Mouse (Mus musculus): ENCODE measurements around the gene Tmem121.

Tmem121 gene

DNA sequence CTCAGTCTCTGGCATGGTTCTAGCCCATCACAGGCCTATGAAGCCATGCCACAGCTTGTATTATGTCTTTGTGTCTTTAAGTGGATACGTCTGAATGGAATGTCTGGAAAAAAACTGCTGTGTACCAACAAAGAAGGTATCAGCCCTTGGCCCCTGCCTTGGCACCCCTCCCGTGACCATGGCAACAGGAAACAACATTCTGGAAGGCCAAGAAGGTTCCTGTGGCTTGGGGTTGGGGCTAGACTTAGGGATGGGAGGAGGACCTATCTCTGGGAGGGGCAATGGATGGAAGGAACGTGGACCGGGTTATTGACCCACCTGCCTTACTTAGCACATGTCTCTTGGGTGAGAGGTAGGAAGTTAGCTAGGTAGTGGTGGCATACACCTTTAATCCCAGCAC lies 36.4 kb upstream of the Tmem121 start:
- no peak for DNase-seq (ENCODE audit: low spot score)

DNA sequence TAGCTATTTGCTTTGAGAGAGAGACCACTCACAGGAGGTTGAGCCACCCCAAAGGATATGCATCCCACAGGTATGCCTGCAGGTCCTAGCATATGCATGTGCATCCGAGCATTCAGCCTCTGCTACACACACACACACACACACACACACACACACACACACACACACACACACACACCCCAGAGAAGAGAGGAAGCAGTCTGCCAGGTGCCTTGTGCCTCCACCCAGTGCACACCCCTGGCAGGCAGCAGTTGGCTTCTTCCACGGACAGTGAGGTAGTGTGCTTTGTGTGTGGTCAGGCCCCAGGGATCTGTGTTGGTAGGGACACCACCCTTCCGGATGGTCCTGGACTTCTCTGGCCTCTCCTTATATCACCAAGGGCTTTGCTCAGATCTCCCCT lies 35.8 kb upstream of the Tmem121 start:
- DNase-seq (ENCODE audit: low spot score) = no peak

DNA sequence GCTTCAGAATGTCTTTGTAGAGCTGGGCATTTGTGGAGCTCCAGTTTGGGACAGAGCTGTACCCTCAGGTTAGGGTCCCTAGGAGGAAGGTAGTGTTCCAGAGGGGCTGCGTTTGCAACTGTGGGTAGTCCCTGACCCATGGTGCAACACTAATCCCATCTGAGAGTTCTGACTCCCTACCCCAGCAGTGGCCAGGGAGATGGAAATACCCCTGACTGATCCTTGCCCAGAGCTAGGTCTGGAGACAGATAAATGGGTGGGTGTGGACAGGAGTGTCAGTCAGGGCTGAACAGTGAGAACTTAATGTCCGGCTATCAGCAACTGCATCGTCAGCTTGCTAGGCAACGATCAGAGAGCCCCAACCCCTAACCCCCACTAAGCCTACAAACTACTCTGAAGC lies 35.1 kb upstream of the Tmem121 start:
- no peak for DNase-seq (ENCODE audit: low spot score)

DNA sequence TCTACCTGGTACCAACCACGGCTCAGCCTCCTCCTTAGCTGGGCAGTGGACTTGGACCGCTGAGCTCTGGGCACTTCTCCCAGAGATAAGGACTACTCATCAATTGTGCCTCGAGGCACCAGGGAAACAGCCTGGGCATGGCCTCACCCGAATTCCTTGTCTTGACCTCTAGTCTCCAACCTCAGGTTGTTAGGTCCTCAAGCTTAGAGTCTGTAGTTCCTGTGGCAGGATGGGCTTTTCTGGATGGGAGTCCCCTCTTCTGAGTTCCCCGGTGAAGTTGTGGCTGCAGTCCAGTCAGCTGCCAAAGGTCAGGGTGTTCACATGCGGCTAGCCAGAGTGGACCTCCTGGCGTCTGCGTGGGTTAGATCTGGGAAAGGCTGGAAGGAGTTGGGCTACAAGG lies 34.7 kb upstream of the Tmem121 start:
- no peak for DNase-seq (ENCODE audit: low spot score)

DNA sequence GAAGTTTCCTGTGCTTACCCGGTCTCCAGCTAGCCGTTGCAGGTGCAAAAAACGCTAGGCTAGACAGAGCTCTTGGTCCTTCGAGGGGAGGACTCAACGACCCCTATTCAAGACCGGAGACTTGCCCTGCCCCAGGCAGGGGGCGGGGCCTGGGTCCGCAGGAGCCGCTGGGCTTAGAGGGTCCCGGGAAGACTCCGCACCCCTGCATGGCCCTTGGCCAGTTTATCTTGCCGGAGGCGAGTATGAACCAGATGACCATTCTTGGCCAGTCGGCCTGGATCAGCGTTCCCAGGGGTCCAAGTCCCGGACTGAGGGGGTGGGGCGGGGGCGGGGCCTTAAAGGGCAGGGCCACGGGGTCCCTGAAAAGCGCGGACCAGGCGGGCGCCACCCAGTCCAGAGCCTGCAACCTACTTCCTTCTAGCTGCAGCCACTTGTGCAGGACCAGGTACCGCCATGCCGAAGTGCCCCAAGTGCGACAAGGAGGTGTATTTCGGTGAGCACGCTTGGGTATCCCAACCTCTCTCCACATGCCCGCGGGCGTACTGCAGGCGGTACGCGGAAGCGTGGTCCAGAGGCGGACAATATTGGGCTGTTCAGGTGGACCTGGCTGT lies 34.0 kb upstream of the Tmem121 start:
- no peak for DNase-seq (ENCODE audit: low spot score)

DNA sequence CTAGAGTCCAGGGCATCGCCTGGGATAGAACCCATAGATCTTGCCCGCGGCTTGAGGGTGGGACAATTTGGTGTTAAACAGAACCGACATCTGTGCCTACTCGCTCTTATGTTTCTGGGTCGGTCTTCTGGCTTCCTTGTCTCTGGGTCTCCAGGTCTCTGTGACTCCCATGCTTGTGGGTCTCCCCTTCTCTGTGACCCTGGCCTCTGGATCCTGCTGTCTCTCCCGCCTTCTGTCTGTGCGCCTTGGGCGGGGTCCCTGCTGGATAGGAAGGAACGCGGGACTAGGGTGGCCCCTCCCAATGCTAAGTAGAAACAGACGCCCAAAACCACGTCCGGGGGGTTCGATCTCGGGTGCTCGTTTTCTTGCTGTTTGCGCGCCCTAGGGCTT lies 33.5 kb upstream of the Tmem121 start:
- no peak for DNase-seq (ENCODE audit: low spot score)

DNA sequence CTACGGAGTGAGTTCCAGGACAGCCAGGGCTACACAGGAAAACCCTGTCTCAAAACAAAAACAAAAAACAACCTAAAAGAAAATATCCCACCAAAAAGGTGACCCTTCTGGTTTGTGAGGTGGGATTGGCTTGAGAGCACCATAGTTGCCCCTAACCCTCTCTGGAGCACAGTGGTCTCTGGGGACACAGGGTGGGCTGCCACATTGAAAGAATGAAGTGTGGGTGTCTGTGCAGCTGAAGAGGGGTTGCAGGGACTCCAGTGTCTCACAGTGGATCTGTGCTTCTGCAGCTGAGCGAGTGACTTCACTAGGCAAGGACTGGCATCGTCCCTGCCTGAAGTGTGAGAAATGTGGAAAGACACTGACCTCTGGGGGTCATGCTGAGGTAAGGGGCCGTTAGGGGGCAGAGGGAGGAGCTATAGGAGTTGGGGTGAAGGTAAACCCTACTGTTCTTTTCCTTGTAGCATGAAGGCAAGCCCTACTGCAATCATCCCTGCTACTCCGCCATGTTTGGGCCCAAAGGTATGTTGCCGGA lies 32.7 kb upstream of the Tmem121 start:
- no peak for DNase-seq (ENCODE audit: low spot score)

DNA sequence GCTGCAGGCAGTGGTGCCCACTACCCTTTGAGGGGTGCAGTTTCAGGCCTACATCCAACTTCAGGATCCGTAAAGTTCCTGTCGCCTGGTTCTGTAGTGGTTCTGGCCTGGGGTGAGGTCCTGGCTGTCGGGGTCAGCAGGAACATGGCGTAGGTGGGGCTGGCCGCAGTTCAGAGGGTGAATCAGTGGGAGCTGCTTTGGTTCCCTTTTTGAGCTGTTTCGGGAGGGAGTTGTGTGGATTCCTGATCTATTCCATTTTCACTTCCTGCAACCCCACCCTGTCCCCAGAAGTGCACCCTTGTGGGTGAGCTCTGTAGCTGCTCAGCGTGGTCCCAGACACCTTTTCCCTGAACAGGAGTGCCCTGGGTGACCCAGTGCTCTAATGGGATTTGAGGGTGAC lies 31.8 kb upstream of the Tmem121 start:
- DNase-seq (ENCODE audit: low spot score) = no peak

DNA sequence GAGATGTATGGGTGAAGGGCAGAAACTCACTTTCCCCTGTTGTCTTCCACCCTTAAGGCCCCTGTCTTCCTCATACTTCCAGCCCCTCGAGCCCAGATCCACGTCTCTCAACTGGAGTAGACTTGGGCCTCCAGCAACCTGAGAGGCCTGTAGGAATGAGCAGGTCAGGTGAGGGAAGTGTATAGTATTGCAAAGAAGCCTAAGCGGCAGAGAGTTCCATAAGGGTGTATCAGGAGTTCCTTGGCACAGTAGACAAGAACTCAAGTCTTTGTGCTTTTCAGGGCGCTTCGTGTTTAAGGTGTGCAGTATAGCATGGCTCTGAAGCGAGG lies 31.0 kb upstream of the Tmem121 start:
- DNase-seq (ENCODE audit: low spot score) = no peak

DNA sequence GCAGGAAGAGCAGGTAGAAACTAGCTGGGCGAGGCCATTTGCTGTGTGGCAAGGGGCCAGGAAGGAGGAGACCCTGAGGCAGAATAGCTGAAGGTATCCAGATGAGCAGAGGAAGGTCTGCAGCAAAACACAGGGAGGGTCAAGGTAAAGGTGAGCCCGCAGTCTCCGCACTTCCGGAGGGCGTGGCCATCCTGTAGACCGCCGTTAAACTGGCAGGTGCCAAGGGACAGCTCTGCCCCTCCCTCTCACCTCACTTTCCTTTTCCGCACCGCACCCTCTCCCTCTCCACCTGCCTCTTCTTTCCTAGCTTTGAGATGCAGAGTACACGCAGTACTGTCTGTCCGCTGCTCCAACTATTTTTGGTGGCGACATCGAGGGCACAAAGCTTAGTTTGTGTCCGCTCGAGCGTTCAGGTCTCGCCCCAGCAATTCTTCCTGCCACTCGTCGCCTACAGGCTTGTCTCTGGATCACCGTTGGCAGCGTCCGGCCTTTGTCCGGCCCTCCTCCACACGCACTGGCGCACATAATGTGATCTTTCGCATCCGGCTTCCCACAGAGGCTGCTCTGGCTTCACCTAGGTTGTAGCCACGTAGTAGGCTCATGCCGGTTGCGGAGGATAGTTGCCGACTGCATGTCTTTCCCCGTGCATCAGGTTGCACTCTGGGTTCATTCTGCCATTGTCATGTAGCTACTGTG lies 30.5 kb upstream of the Tmem121 start:
- peak; percentile 37 for DNase-seq (ENCODE audit: low spot score)

DNA sequence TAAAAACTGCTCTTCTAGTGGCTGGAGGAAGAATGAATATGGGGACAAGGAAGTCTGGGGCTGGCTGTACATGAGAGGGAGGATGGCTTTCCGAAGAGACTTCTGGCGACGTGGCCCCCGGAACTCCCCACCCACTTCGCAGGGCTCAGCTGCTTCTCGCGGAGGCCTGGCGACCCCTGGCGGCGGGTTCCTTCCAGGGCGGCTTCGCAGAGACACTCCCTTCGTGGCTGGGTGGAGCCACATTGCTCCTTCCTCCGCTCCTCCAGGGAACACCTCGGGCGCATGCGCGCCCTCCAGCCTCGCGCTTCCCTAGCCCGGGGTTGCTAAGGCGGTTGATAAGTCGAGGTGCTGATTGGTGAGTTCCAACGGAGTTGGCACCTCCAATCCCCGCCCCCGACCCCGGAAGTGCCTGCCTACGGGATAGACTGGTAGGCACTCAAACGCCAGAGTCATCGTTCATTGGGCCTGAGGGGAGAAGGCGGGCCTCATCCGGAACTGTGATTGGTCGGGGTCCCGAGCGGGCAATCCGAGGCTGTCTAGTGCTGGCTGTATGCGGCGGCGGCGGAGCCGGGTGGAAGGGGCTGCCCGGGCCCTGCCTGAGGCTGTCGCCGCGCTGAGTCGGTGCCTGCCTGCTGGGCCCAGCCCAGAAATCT lies 29.7 kb upstream of the Tmem121 start, which contains the start of gene Tedc1:
TSS of gene Tedc1 (plus strand) at position 535 of the 653 bp plus-strand sequence.
- DNase-seq (ENCODE audit: low spot score) = peak; percentile 97

DNA sequence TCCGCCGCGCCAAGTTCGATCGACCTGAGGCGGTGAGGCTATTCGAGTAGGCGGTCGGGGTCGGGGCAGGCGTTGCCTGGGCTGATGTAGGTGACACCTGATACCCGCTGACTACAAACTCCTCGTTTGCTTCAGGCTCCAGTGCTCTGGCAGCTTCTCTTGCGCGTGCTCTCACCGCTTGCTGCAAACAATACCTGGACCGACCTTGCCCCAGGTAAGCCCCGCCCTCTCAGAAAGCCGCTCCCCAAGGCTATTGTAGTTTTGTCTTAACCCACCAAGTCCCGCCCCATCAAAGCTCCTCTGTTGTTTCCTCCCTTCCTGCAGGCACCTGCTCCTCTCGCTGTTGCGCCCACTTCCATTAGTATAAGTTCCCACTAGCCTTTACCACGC lies 29.2 kb upstream of the Tmem121 start:
- DNase-seq (ENCODE audit: low spot score) = no peak

DNA sequence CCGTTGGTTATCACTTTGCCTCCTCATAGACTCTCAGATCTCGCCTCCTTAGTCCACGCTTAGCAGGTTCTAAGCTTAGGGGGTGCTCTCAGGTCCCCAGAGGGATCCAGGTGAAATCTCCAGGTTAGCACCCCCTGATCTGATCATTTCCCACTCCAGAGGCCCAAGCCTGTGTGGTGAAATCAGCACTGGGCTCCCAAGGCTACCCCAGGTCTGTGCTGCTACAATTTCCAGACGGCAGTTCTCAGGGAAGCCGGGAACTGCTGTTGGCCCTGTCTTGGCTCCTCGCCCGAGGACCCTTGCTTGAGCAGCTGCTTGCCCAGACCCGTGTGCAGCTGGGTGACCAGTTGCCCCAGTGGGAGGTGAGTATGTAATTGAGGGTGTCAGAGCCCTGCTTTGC lies 28.7 kb upstream of the Tmem121 start:
- DNase-seq (ENCODE audit: low spot score) = no peak

DNA sequence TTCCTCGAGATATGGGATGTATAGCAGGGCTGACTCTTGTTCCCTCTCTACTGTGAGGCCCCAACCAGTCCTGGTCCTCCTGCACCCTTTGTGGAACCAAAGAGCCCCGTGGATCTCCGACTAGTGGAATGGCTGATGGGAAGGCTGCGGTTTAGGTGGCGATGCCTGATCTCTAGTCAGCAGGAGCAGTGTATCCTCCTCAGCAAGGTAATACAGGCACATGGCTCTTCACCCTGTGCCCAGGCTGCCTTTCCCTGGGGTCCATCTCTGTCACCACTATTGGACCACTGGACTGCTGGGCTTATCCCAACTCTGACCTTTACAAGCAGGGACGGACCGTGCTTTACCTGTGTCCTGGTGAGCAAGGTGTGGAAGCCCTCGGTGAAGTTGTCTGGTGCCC lies 28.2 kb upstream of the Tmem121 start:
- no peak for DNase-seq (ENCODE audit: low spot score)

DNA sequence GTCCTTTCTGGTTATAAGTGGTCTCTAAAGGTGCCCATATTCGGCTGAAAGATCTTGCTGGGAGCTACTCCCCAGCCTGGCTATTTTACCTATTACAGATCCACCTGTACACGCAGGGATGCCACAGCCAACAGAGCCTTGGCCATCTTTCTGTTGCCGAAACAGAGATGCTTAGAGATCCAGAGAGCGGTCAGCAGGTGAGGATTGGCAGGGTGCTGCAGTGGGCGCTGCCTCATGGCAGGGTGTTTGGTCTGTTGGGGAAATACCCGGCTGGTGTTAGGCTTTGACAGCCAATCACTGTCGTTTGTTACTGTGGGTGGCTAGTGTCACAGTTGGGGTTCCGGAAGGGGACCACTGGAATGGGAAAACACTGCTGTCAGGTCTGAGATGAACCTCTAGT lies 27.8 kb upstream of the Tmem121 start:
- DNase-seq (ENCODE audit: low spot score) = no peak

DNA sequence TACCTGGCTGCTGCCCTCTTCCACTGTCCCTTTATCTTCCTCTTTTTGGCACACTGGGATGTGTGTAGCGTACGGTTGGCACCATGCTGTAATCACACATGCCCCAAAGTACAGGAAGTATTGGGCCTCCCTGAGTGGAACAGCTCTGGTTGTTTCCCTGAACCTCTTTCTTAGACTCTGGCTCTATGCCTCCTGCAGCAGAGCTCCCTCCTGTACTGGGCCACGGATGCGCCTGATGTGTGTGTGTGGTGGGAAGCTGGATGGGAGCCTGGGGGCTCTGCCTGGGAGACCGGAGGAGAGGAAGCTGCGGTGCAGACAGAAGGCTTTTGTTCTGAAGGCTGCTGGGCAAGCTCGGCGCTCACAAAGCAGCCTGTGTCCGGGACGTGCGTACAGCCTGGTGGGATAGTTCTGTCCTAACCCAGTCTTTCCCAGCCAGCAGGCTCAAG lies 22.1 kb upstream of the Tmem121 start:
- no peak for DNase-seq (ENCODE audit: low spot score)

DNA sequence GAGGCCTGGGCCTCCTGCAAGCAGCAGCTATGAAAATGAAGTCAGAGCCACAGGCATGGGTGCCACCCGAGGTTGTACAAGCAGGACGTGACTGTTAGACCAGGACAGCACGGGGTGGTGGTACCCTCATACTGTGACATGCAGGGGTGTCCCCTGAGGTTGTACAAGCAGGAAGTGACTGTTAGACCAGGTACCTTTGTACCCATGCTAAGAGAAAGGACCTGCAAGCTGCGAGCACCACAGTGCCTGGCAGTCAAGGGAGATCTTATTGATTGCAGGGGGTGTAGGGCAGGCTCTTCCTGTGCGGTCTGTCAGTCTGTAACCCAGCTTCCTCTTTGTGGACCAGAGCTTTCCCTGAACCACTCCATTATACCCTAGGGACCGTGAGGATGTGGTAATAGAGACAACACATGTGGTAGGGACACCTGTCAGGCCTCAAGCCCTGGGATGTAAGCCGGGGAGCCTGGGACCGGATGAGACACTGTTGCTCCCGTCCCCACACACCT lies 17.6 kb upstream of the Tmem121 start:
- no peak for DNase-seq (ENCODE audit: low spot score)

DNA sequence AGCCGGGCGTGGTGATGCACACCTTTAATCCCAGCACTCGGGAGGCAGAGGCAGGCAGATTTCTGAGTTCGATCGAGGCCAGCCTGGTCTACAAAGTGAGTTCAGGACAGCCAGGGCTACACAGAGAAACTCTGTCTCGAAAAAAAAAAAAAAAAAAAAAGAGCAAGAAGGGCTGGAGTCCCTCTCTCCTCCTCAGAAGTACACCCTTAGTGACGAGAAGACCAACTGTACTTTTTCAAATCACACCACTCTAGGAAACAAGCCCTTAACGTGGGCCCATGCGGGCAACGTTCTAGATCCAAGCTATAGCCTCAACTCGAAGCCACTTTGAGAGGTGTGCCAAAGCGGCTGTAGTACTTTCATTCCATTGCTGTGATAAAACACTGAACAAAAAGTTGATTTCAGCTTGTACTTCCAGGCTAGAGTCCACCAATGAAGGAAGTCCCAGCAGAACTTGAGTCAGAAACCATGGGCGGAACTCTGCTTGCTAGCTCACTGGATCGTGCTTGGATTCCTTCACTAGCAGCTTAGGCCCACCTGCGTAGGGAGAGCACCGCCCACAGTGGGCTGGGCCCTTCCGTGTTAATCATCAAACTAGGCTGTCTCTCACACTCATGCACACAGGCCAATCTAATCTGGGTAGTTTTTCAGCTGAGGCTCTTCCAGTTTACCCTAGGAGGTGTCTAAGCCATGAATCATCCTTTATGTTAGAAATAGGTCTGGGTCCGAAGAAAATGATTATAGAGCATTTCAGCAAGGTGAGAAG lies 8.6 kb upstream of the Tmem121 start:
- DNase-seq (ENCODE audit: low spot score) = no peak

DNA sequence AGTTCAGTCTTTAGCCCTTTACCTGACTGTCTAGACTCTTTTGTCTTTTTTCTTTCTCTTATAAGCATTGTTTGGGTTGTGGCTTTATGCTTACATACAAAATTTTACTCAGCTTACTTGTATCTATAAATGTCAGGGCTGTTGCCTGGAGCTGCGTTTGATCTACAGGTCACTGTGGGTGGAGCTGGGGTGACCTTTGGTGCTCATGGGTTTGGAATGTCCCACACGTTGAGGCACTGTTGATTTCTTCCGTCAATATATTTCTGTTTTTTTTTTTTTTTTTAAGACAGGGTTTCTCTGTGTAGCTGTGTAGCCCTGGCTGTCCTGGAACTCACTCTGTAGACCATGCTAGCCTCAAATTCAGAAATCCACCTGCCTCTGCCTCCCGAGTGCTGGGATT lies 4.7 kb upstream of the Tmem121 start:
- DNase-seq (ENCODE audit: low spot score) = no peak

DNA sequence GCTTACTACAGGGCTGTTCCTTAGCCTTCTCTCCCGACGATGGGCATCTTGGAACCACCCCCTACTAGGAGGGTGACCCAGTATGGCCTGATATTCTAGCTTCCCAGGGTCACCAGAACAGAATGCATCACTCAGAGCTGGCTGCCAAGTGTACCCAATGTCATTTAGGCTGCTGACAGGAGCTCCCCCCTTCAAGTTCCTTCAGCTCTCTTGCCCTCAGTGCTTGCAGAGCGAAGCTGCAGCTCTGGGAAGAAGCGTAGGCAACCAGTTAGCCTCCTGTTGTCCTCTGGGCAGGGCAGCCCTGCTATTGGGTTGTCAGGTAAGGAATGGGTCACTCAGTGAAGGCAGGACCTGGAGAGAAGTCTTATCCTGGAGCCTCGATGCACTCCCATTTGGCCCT lies 785 bp upstream of the Tmem121 start:
- no peak for DNase-seq (ENCODE audit: low spot score)

DNA sequence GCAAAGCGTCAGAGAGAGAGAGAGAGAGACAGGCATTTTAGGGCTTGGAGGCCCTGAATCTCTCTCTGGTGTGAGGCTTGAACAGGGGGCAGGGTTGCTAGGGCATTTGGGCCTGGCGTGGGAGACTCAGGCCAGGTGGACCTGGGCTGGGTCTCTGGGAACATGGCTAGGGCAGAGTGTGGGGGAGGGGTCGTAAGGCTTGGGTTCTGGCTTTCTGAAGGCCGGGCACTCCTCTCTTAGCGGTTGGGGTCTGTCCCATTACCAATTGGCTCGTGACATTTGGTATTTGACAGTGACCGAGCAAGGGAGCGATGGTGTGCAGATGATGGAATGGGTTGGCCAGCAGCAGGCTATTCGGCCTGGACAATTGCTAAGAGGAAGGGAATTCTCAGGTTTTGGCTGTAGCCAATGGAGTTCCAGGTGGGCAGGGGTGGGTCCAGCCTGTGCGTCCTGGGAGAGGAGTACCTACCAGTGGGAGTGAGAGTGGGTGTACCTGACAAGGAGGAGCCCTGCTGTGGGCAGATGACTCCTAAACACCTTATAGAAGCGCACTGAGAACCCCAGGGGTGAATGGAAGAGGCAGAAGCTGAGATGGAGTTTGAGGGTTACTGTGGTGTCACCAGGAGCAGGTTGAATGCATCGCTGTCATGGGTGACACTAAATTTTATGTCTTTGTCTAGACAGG lies 738 bp downstream of the Tmem121 start:
- no peak for DNase-seq (ENCODE audit: low spot score)

DNA sequence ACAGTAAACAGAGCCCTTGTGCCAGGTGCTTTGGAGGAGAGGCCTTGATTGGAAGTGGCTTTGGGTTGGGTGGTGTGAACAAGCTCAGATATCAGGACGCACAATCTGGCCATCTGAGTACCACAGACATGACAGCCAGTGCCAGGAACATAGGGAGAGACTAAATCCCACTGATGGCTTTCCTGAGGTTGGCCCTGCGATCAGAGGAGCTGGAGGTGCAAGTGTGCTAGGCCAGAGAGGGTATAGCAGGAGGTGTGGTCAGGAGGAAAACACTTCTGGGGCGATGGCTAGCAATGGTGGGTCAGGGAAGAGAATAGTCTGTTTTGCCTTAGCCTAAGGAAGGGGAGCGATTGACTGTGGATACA lies 1.3 kb downstream of the Tmem121 start:
- no peak for DNase-seq (ENCODE audit: low spot score)

Data from ovary, postnatal 10 days (tissue).